Mouse (Mus musculus) kidney, postnatal 0 days (tissue): ENCODE measurements around the gene Mllt1. TPM values are rescaled to one million over a fixed set of nuclear protein-coding genes. Genes with fewer than 3 reads are reported as not detected.

Source experiments
- ATAC-seq: fragments of 200-750 bp; cut with Nextera tagmentation; replicated peaks from 2 replicates; pipeline ENCODE4 v1.8.0; 2017; ENCODE audit warnings: low read depth, moderate number of reproducible peaks, moderate TSS enrichment, moderate library complexity; ENCODE audit not compliant: low FRiP score
- DNase-seq: peaks from one replicate; pipeline ENCODE4 v3.0.0-alpha.2; 2016; ENCODE audit warnings: low spot score
- H3K27ac ChIP-seq: fragments of 300-500 bp; sonication (generic); 2 replicates; pipeline ENCODE4 v1.5.1; 2014; ENCODE audit warnings: mild to moderate bottlenecking
- H3K27me3 ChIP-seq: fragments of 300-500 bp; sonication (generic); 2 replicates; pipeline ENCODE4 v1.6.1; 2014; ENCODE audit warnings: low read length, mixed read lengths; ENCODE audit not compliant: insufficient read depth
- H3K36me3 ChIP-seq: fragments of 300-500 bp; sonication (generic); 2 replicates; pipeline ENCODE4 v1.6.1; 2014; ENCODE audit warnings: low read length, mixed read lengths; ENCODE audit not compliant: insufficient read depth
- H3K4me1 ChIP-seq: fragments of 300-500 bp; sonication (generic); replicated peaks from 2 replicates; pipeline ENCODE4 v1.6.1; 2014; ENCODE audit warnings: antibody characterized with exemption, low read length, mixed read lengths; ENCODE audit not compliant: insufficient read depth
- H3K4me2 ChIP-seq: fragments of 300-500 bp; sonication (generic); 2 replicates; pipeline ENCODE4 v1.6.1; 2014; ENCODE audit warnings: mild to moderate bottlenecking, low read length, moderate library complexity, mixed read lengths
- H3K4me3 ChIP-seq: fragments of 300-500 bp; sonication (generic); replicated peaks from 2 replicates; pipeline ENCODE4 v1.5.1; 2014; ENCODE audit warnings: low read depth, low read length
- H3K9ac ChIP-seq: fragments of 300-500 bp; sonication (generic); 2 replicates; pipeline ENCODE4 v1.6.1; 2014; ENCODE audit warnings: low read depth, low read length
- H3K9me3 ChIP-seq: fragments of 300-500 bp; sonication (generic); replicated peaks from 2 replicates; pipeline ENCODE4 v1.6.1; 2016; ENCODE audit warnings: low read length, inconsistent platforms, mixed read lengths
- CTCF ChIP-seq: IDR thresholded peaks from 2 replicates; pipeline ENCODE4 v1.5.1; 2016; ENCODE audit warnings: antibody characterized with exemption, low read depth, mild to moderate bottlenecking, moderate library complexity
- WGBS: fragments of 180-500 bp; shearing (Covaris S2); extraction: QIAGEN DNeasy Blood & Tissue Kit; methylation state at CpG from one replicate; pipeline ENCODE4 v1.1.7; 2014; 5-methylcytosine and 5-hydroxymethylcytosine counted together
- polyA plus RNA-seq: library from polyadenylated mRNA; unstranded; fragments of >200 nt; fragmentation: Nextera tagmentation; extraction: Ambion mirVana; gene quantifications from 2 replicates; pipeline ENCODE4 v1.2.1, GENCODE M21; 2015

Mllt1 gene
- polyA plus RNA-seq, 1 experiment from 2014 or later = 27.4 TPM

DNA sequence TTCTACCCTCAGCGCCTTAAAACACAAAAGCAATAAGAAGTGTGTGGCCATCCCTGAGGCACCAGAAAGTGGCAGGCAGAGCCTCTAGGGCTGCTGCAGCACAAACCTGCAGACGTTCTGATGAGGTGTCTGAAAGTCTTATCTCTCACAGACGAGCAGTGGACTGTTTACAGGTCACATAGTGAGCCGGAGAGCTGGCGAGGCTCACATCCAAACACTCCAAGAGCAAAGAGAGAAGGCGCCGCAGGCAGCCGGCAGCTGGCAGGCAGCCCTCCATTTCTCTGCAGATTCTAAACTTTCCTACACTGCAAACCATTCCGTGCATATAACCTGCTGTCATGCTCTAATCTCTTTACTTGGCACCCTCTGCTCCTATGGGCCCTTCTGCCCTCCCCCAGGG is 27.3 kb downstream of the Mllt1 start:
- DNase-seq (no peak), ATAC-seq (no peak)
- WGBS = 66% methylated on average over 9 of the region's 9 CpGs
- H3K36me3 ChIP-seq = peaks cover 38% of the 10 kb centered on the region; the same call in 1 of the 2 replicates
- H3K4me3 ChIP-seq = no peak overlapping the region
- no peak for TF ChIP-seq CTCF
- no peaks in the 10 kb centered on the region for H3K4me1 ChIP-seq
- H3K27me3 ChIP-seq = no peaks in the 10 kb centered on the region
- no peak overlapping the region for H3K9ac ChIP-seq
- H3K27ac ChIP-seq = peak overlapping the region; percentile 10; the same call in 1 of the 2 replicates
- no peak overlapping the region for H3K4me2 ChIP-seq
- H3K9me3 ChIP-seq = no peaks in the 10 kb centered on the region

DNA sequence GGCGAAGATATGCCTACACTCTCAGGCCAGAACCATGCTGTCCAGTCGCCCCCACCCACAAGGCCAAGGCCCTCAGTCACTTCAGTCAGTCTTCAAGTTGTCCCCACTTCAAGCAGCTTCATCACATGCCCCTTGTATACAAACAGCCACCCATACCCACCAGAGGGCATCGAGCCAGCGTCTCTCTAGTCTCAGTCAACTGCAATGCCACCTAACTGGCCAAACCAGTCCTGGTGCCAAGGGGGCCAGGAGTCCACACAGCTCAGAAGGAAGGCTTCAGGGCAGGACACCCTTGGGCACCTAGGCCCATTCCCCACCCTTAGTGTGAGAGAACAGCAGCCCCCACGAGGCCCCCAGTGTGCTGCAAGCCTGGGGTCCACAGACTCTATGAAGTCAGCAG is 28.1 kb downstream of the Mllt1 start:
- DNase-seq = no peak
- H3K36me3 ChIP-seq = peaks cover 46% of the 10 kb centered on the region; the same call in 1 of the 2 replicates

GRCm38 (mm10) chr17:56906166-56906565 is 29.0 kb downstream of the Mllt1 start:
- no peak for DNase-seq
- no peaks in the 10 kb centered on the region for H3K4me1 ChIP-seq
- no peak overlapping the region for H3K4me2 ChIP-seq
- peaks cover 46% of the 10 kb centered on the region for H3K36me3 ChIP-seq
- no peak overlapping the region for H3K4me3 ChIP-seq
- H3K27me3 ChIP-seq = no peaks in the 10 kb centered on the region
- H3K9ac ChIP-seq = no peak overlapping the region
- no peaks in the 10 kb centered on the region for H3K9me3 ChIP-seq
- 92% methylated on average over 3 of the region's 3 CpGs for WGBS
- TF ChIP-seq CTCF = no peak
- H3K27ac ChIP-seq = no peak overlapping the region
- no peak for ATAC-seq

More for the DNA sequence above, 28.1 kb downstream of the Mllt1 start:
- Histone ChIP-seq H3K9me3 (no peaks in the 10 kb centered on the region), H3K4me3 (no peak overlapping the region), H3K9ac (no peak overlapping the region), H3K27ac (peak overlapping the region; percentile 10; the same call in 1 of the 2 replicates), H3K4me2 (no peak overlapping the region), H3K27me3 (no peaks in the 10 kb centered on the region), H3K4me1 (no peaks in the 10 kb centered on the region)
- peak; percentile 73 for ATAC-seq
- TF ChIP-seq CTCF = peak; percentile 31; the same call in 1 of the 2 replicates
- 74% methylated on average over 5 of the region's 5 CpGs for WGBS

- no peak for ATAC-seq
- Histone ChIP-seq H3K27ac (no peak overlapping the region), H3K4me1 (no peaks in the 10 kb centered on the region), H3K27me3 (no peaks in the 10 kb centered on the region), H3K9ac (no peak overlapping the region), H3K4me2 (no peak overlapping the region), H3K36me3 (peaks cover 58% of the 10 kb centered on the region), H3K9me3 (no peaks in the 10 kb centered on the region), H3K4me3 (no peak overlapping the region)
- DNase-seq = no peak
- TF ChIP-seq CTCF = no peak
- WGBS = 91% methylated on average over 5 of the region's 5 CpGs
These were observed 32.5 kb downstream of the Mllt1 start for GRCm38 (mm10) chr17:56902698-56903097.

DNA sequence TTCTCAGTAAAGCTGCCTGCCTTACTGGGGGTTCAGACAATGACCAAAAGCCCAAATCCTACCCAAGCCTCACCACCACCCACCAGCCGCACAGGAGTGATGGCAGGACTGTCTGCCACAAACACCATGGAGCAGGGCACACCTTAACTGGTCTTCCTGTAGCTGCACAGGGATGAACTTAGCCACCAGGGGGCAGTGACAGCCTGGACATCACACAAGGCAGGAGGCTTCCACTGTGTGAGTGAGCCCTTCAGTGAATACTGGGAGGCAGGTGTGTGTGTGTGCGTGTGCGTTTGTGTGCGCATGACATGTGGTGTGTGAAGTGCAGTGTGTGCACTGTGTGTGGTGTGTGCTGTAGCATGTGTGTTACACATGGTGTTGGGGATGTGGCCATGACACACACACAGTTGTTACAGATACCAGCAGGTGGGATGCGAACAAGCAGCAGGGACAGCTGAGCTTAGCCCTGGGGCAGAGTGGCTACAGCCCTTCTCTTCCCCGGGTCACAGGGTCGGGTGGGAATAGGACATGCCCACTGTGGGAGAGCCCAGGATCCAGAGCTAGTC is 37.5 kb downstream of the Mllt1 start:
- peak; percentile 82 for DNase-seq
- TF ChIP-seq CTCF = peak; percentile 97
- Histone ChIP-seq H3K27me3 (no peaks in the 10 kb centered on the region), H3K4me3 (no peak overlapping the region), H3K9me3 (no peaks in the 10 kb centered on the region), H3K4me2 (no peak overlapping the region), H3K27ac (no peak overlapping the region), H3K36me3 (peaks cover 78% of the 10 kb centered on the region), H3K4me1 (no peaks in the 10 kb centered on the region), H3K9ac (no peak overlapping the region)
- 85% methylated on average over 7 of the region's 7 CpGs for WGBS
- ATAC-seq = peak; percentile 83

DNA sequence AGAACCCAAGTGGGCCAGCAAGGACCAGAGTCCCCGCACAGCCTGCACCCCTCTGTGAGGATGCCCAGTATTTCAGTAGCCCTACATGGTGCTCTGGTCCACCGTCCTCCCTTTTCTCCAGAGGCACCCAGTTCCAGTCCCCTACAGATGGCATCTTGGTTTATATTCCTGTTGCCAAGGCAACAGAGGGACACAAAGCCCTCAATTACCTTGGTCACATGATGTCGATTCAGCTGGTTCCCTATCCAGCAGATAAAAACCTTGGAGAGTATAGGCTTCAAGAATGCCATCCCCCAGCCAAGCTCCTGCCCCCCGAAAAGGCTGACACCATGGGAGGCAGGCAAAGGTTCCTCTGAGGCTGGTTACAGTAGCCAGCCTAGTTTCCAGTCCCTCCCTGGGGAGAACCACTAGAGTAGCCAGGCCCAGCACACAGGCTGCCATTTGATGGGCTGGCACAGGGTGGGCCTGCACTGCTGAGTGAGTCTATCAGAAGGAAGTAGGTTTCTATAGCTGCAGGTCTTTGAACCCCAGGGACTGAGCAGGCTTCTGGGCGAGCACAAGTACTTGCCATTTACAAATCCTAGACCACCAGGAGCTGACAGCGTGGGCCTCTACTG is 38.6 kb downstream of the Mllt1 start:
- Histone ChIP-seq H3K9ac (no peak overlapping the region), H3K4me2 (no peak overlapping the region), H3K27ac (no peak overlapping the region), H3K27me3 (no peaks in the 10 kb centered on the region), H3K36me3 (peaks cover 80% of the 10 kb centered on the region), H3K4me1 (no peaks in the 10 kb centered on the region), H3K4me3 (no peak overlapping the region), H3K9me3 (no peaks in the 10 kb centered on the region)
- no peak for TF ChIP-seq CTCF
- 91% methylated on average over 6 of the region's 6 CpGs for WGBS
- DNase-seq (no peak), ATAC-seq (no peak)
